Mouse (Mus musculus) 3T3-L1 (cell line): Measurements from ENCODE around the gene Cd69.

Experiments
- DNase-seq: peaks from one replicate; pipeline ENCODE4 v3.0.0-alpha.2; 2015; ENCODE audit warnings: low read depth, low spot score

Gene Cd69

GRCm38 (mm10) chr6:129225078-129225477 is 50.2 kb downstream of the Cd69 start:
- DNase-seq, result no peak

GRCm38 (mm10) chr6:129224090-129224489 is 51.1 kb downstream of the Cd69 start:
- no peak for DNase-seq

GRCm38 (mm10) chr6:129223611-129224010 is 51.6 kb downstream of the Cd69 start:
- no peak for DNase-seq

- peak; percentile 66 for DNase-seq
Measured at GRCm38 (mm10) chr6:129222188-129222800, 52.9 kb downstream of the Cd69 start.

- no peak for DNase-seq
Measured at GRCm38 (mm10) chr6:129221053-129221452, 54.2 kb downstream of the Cd69 start.

DNA sequence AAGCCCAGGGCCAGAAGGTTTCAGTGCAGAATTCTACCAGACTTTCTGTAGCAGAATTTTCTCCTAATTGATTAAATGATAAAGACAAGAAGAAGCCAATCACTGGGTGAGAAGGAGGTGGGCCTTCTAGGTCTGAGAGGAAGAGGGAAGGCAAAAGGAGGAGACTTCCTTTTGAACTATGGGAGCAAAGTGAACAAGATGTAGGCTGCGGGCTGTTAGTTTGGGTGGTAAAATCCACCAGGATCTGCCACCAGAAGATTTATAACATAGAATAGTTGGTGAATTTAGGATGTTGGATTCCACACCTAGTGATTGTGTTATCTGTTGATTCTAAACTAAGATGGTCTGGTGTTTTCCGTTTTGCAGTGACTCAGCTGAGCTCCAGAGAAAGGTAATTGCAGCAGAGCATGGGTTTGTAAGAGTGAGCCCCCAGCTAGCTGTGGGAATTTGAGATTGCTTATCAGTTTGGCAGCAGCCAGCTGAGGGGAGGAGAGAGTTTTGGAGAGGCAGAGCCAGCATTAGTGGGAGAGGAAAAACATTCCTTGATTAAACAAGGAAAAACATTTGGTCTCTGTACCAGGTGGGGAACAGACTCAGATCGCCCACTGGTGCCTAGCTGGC is 55.2 kb downstream of the Cd69 start:
- peak; percentile 42 for DNase-seq

- no peak for DNase-seq
Measured at GRCm38 (mm10) chr6:129218191-129218696, 57.0 kb downstream of the Cd69 start.
